ENCODE assay signal across 8 mouse cellular contexts in the genomic region with DNA sequence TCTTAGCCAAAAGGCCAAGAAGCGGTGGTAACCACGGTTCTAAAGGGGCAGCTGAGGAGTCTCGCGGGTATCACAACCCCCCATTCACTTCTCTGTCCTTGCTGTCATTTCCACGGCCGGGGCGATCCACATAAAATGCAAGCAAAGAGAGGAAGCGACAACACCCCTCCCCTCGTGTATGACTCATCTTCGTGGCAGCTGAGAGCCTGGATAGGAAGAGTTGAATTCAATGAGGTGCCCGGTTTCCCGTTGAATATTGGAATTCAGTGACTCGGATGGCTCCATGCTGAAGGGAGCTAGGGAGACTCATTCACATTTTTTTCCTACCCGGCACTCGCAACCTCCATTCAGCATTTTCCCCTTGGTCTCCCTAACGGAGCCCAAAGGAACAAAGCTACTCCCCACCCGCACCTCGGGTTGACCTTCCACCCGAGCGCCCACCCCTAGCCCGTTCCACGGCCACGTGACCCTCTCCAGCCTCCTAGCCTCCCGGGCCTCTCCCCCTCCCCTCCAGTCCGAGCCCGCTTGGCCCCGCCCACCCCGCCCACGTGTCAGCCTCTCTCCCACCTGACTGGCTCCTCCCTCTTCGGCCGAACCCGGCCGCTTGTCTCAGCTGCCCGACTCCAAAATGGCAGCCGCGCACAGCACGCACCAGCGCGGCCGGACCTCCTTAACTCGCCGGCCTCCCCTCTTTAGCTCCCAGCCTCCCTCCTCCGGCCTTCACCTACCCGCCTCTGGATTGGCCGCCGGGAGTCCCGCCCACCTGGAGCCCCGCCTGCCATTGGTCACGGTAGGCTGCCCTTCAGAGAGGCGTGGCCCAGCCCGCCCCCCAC. TPM values are rescaled to one million over a fixed set of nuclear protein-coding genes. Genes with fewer than 3 reads are reported as not detected.
DNase-seq lines count a peak whose midpoint lies in the region; ATAC-seq and TF ChIP-seq lines count a peak whose summit lies in the region.

No protein-coding gene starts in this region.

- H3K27me3 ChIP-seq in ES-Bruce4 (ENCODE audit: control insufficient read depth, insufficient read depth, low read length, poor library complexity, severe bottlenecking) = no peaks in the 10 kb centered on the region
- no peaks in the 10 kb centered on the region for H3K27me3 ChIP-seq in forebrain, embryonic 13.5 days
- H3K27me3 ChIP-seq in liver, postnatal 0 days (ENCODE audit: insufficient read depth, low read length) = no peaks in the 10 kb centered on the region
- H3K27me3 ChIP-seq in neural tube, embryonic 14.5 days (ENCODE audit: control insufficient read depth, insufficient read depth, low read length) = no peaks in the 10 kb centered on the region

- TF ChIP-seq EP300 in ES-Bruce4 (IDR thresholded peaks at IDR 0.05; ENCODE audit: insufficient read depth, low read depth, low read length) = 0 out of 2 replicates have a peak, but pooled peaks have one; percentile 34
- no peak for TF ChIP-seq EP300 in liver, postnatal 0 days (IDR thresholded peaks at IDR 0.05; ENCODE audit: low read depth)

- no peak for TF ChIP-seq CTCF in ES-Bruce4 (IDR thresholded peaks at IDR 0.05; ENCODE audit: low read depth, low read length)
- no peak for TF ChIP-seq CTCF in liver, postnatal 0 days (IDR thresholded peaks at IDR 0.05; ENCODE audit: low read depth)

- peak overlapping the region; percentile 86 for H3K9ac ChIP-seq in ES-Bruce4 (ENCODE audit: low read depth, poor library complexity, severe bottlenecking)
- peak overlapping the region; percentile 82 for H3K9ac ChIP-seq in forebrain, embryonic 13.5 days
- H3K9ac ChIP-seq in liver, postnatal 0 days (replicated peaks) = peak overlapping the region; percentile 76
- peak overlapping the region; percentile 90 for H3K9ac ChIP-seq in neural tube, embryonic 14.5 days (replicated peaks; ENCODE audit: low read depth, low read length)

- peaks cover 2% of the 10 kb centered on the region for H3K4me1 ChIP-seq in ES-Bruce4 (ENCODE audit: control insufficient read depth, insufficient read depth, low read length)
- peaks cover 20% of the 10 kb centered on the region for H3K4me1 ChIP-seq in forebrain, embryonic 13.5 days
- peaks cover 28% of the 10 kb centered on the region for H3K4me1 ChIP-seq in liver, postnatal 0 days (ENCODE audit: insufficient read depth)
- H3K4me1 ChIP-seq in neural tube, embryonic 14.5 days (ENCODE audit: control insufficient read depth, insufficient read depth, low read length) = peaks cover 12% of the 10 kb centered on the region

- TF ChIP-seq POLR2A in ES-Bruce4 (IDR thresholded peaks at IDR 0.05; ENCODE audit: insufficient read depth, low read length) = peak; percentile 66

- no peaks in the 10 kb centered on the region for H3K36me3 ChIP-seq in ES-Bruce4 (ENCODE audit: control insufficient read depth, insufficient read depth, low read length, poor library complexity, severe bottlenecking)
- no peaks in the 10 kb centered on the region for H3K36me3 ChIP-seq in forebrain, embryonic 13.5 days (ENCODE audit: poor library complexity, severe bottlenecking)
- H3K36me3 ChIP-seq in liver, postnatal 0 days (replicated peaks; ENCODE audit: insufficient read depth, low read length) = no peaks in the 10 kb centered on the region
- H3K36me3 ChIP-seq in neural tube, embryonic 14.5 days (ENCODE audit: control insufficient read depth, insufficient read depth, low read length) = no peaks in the 10 kb centered on the region

- under 1% methylated on average over 43 of the region's 51 CpGs for WGBS in forebrain, embryonic 13.5 days
- under 1% methylated on average over 51 of the region's 51 CpGs for WGBS in large intestine, adult 2 months
- WGBS in liver, postnatal 0 days (ENCODE audit: insufficient replicate concordance) = 3% methylated on average over 43 of the region's 51 CpGs
- under 1% methylated on average over 49 of the region's 51 CpGs for WGBS in neural tube, embryonic 14.5 days

- intact Hi-C loops in heart, postnatal 10 days (cut with DNase I) = loop anchor here (5.0 kb wide), 3 partner anchors 50 to 140 kb away; no protein-coding TSS in a partner anchor

- no peaks in the 10 kb centered on the region for H3K9me3 ChIP-seq in ES-Bruce4 (replicated peaks; ENCODE audit: control insufficient read depth, insufficient read depth, low read length, poor library complexity, severe bottlenecking)
- H3K9me3 ChIP-seq in forebrain, embryonic 13.5 days (replicated peaks) = no peaks in the 10 kb centered on the region
- no peaks in the 10 kb centered on the region for H3K9me3 ChIP-seq in liver, postnatal 0 days (ENCODE audit: low read length)
- H3K9me3 ChIP-seq in neural tube, embryonic 14.5 days (ENCODE audit: control insufficient read depth, low read length) = no peaks in the 10 kb centered on the region

- H3K27ac ChIP-seq in ES-Bruce4 (ENCODE audit: insufficient read depth, low read length) = peak overlapping the region; percentile 65
- H3K27ac ChIP-seq in forebrain, embryonic 13.5 days = peak overlapping the region; percentile 83
- H3K27ac ChIP-seq in liver, postnatal 0 days (ENCODE audit: low read depth) = peak overlapping the region; percentile 76
- peak overlapping the region; percentile 86 for H3K27ac ChIP-seq in neural tube, embryonic 14.5 days (ENCODE audit: low read depth, low read length)

- H3K4me2 ChIP-seq in forebrain, embryonic 13.5 days = peak overlapping the region; percentile 87
- peak overlapping the region; percentile 99 for H3K4me2 ChIP-seq in liver, postnatal 0 days (ENCODE audit: low read depth, low read length)
- H3K4me2 ChIP-seq in neural tube, embryonic 14.5 days (ENCODE audit: low read depth, low read length) = peak overlapping the region; percentile 68

- DNase-seq in heart, postnatal 10 days = peak; percentile 98
- DNase-seq in large intestine, adult 2 months (ENCODE audit: low read depth, low spot score) = peak; percentile 81
- peak; percentile 94 for DNase-seq in liver, postnatal 0 days
- peak; percentile 98 for DNase-seq in testis, postnatal 10 days (ENCODE audit: low spot score)

- peak; percentile 94 for ATAC-seq in cerebellum, adult (ENCODE audit: insufficient number of reproducible peaks, low FRiP score, low TSS enrichment)
- peak; percentile 99 for ATAC-seq in forebrain, embryonic 13.5 days
- ATAC-seq in liver, postnatal 0 days = peak; percentile 97
- ATAC-seq in neural tube, embryonic 14.5 days (ENCODE audit: low read depth) = peak; percentile 99

- H3K4me3 ChIP-seq in ES-Bruce4 (ENCODE audit: low read depth, low read length) = peak overlapping the region; percentile 92
- peak overlapping the region; percentile 68 for H3K4me3 ChIP-seq in forebrain, embryonic 13.5 days
- H3K4me3 ChIP-seq in liver, postnatal 0 days (ENCODE audit: low read depth, low read length) = peak overlapping the region; percentile 77
- peak overlapping the region; percentile 70 for H3K4me3 ChIP-seq in neural tube, embryonic 14.5 days (ENCODE audit: low read depth, low read length)

RNA-seq across cellular contexts. Expression of a gene that starts 0.6 kb away (rescaled TPM):
- 11.2 and 11.5 TPM in 2 replicates for polyA plus RNA-seq in ES-Bruce4 (2011; ENCODE audit: insufficient read depth, insufficient read length, low read depth, missing spikeins)
- 7.5 and 8.2 TPM in 2 replicates for polyA plus RNA-seq in forebrain, embryonic 13.5 days (2015; fragmentation: Nextera tagmentation; extraction: Ambion mirVana)
- 10 to 100 TPM; 30.7 to 32.0 TPM for total RNA-seq in heart, postnatal 10 days (2021)
- 3.6 and 3.7 TPM in 2 replicates for polyA plus RNA-seq in large intestine, adult 2 months (2012; rRNA removed)
- polyA plus RNA-seq in liver, postnatal 0 days (2015; fragmentation: Nextera tagmentation; extraction: Ambion mirVana) = 1.4 and 1.7 TPM in 2 replicates
- 23.0 and 25.2 TPM in 2 replicates for polyA plus RNA-seq in neural tube, embryonic 14.5 days (2014; fragmentation: Nextera tagmentation; extraction: Ambion mirVana)

Comparison
In these comparisons a context has a peak if more than half of its experiments do, and no peak if none do; other contexts are left out.
1. Peak in every context shown above with its lines: DNase-seq, ATAC-seq, H3K4me3 ChIP-seq and H3K27ac ChIP-seq.